Mouse (Mus musculus): ENCODE data around the gene Zfp683. TPM values are rescaled to one million over a fixed set of nuclear protein-coding genes. Genes with fewer than 3 reads are reported as not detected.

Gene Zfp683
- polyA plus RNA-seq, 1 experiment from 2014 or later: not detected

- DNase-seq (no peak), ATAC-seq (no peak)
- no peak for TF ChIP-seq CTCF (IDR thresholded peaks at IDR 0.05; ENCODE audit: low read depth)
- no peak for TF ChIP-seq EP300 (IDR thresholded peaks at IDR 0.05; ENCODE audit: low read depth)
- no peak overlapping the region for H3K27ac ChIP-seq (ENCODE audit: low read depth)
- H3K9ac ChIP-seq (replicated peaks): no peak overlapping the region
- H3K4me2 ChIP-seq (ENCODE audit: low read depth, low read length): no peak overlapping the region
- H3K4me1 ChIP-seq (ENCODE audit: insufficient read depth): no peaks in the 10 kb centered on the region
- H3K4me3 ChIP-seq (ENCODE audit: low read depth, low read length): no peak overlapping the region
- no peaks in the 10 kb centered on the region for H3K9me3 ChIP-seq (ENCODE audit: low read length)
- H3K27me3 ChIP-seq (ENCODE audit: insufficient read depth, low read length): no peaks in the 10 kb centered on the region
- 30% methylated on average over 2 of the region's 2 CpGs for WGBS (ENCODE audit: insufficient replicate concordance)
- H3K36me3 ChIP-seq (replicated peaks; ENCODE audit: insufficient read depth, low read length): no peaks in the 10 kb centered on the region
Observed at GRCm38 (mm10) chr4:134043041-134043440, 10.6 kb upstream of the Zfp683 start.

- no peak overlapping the region for H3K9ac ChIP-seq (replicated peaks)
- H3K27ac ChIP-seq (ENCODE audit: low read depth): no peak overlapping the region
- DNase-seq (no peak), ATAC-seq (no peak)
- TF ChIP-seq CTCF (IDR thresholded peaks at IDR 0.05; ENCODE audit: low read depth): no peak
- TF ChIP-seq EP300 (IDR thresholded peaks at IDR 0.05; ENCODE audit: low read depth): no peak
- H3K27me3 ChIP-seq (ENCODE audit: insufficient read depth, low read length): no peaks in the 10 kb centered on the region
- no peaks in the 10 kb centered on the region for H3K9me3 ChIP-seq (ENCODE audit: low read length)
- H3K36me3 ChIP-seq (replicated peaks; ENCODE audit: insufficient read depth, low read length): no peaks in the 10 kb centered on the region
- WGBS (ENCODE audit: insufficient replicate concordance): 59% methylated on average over 5 of the region's 5 CpGs
- H3K4me3 ChIP-seq (ENCODE audit: low read depth, low read length): no peak overlapping the region
- H3K4me2 ChIP-seq (ENCODE audit: low read depth, low read length): no peak overlapping the region
- peaks cover 4% of the 10 kb centered on the region; the same call in 1 of the 2 replicates for H3K4me1 ChIP-seq (ENCODE audit: insufficient read depth)
Observed at GRCm38 (mm10) chr4:134047648-134048047, 6.0 kb upstream of the Zfp683 start.

GRCm38 (mm10) chr4:134051912-134052311 is 1.7 kb upstream of the Zfp683 start:
- Histone ChIP-seq H3K9ac (replicated peaks) (no peak overlapping the region), H3K4me2 (ENCODE audit: low read depth, low read length) (no peak overlapping the region), H3K4me3 (ENCODE audit: low read depth, low read length) (no peak overlapping the region), H3K36me3 (replicated peaks; ENCODE audit: insufficient read depth, low read length) (no peaks in the 10 kb centered on the region), H3K9me3 (ENCODE audit: low read length) (no peaks in the 10 kb centered on the region), H3K4me1 (ENCODE audit: insufficient read depth) (peaks cover 4% of the 10 kb centered on the region; the same call in 1 of the 2 replicates), H3K27ac (ENCODE audit: low read depth) (no peak overlapping the region), H3K27me3 (ENCODE audit: insufficient read depth, low read length) (no peaks in the 10 kb centered on the region)
- DNase-seq (no peak), ATAC-seq (no peak)
- no peak for TF ChIP-seq EP300 (IDR thresholded peaks at IDR 0.05; ENCODE audit: low read depth)
- TF ChIP-seq CTCF (IDR thresholded peaks at IDR 0.05; ENCODE audit: low read depth): no peak
- WGBS (ENCODE audit: insufficient replicate concordance): 62% methylated on average over 5 of the region's 5 CpGs

DNA sequence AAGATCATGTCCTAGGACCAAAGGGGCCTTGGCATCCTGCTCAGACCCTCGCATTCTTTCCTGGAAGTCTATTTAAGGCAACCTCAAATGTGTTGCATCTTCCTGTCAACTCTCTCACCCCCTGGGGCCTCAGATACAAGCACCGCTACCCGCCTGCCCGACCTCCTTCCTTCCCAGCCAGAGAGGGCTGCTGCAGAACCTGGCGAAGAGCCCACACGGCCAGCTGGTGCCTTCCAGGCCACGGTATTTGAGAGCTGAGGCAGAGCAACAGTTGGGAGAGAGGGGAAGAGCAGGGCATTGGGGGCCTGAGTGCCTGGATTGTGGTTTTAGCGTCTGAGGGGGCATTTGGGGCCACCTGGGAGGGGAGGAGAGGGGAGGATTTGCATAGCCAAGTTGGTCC is 1.1 kb upstream of the Zfp683 start:
- DNase-seq (no peak), ATAC-seq (no peak)
- no peak overlapping the region for H3K4me2 ChIP-seq (ENCODE audit: low read depth, low read length)
- 25% methylated on average over 8 of the region's 8 CpGs for WGBS (ENCODE audit: insufficient replicate concordance)
- no peaks in the 10 kb centered on the region for H3K36me3 ChIP-seq (replicated peaks; ENCODE audit: insufficient read depth, low read length)
- no peak overlapping the region for H3K27ac ChIP-seq (ENCODE audit: low read depth)
- no peak overlapping the region for H3K4me3 ChIP-seq (ENCODE audit: low read depth, low read length)
- no peak overlapping the region; the same call in 1 of the 2 replicates for H3K9ac ChIP-seq (replicated peaks)
- no peaks in the 10 kb centered on the region for H3K27me3 ChIP-seq (ENCODE audit: insufficient read depth, low read length)
- TF ChIP-seq EP300 (IDR thresholded peaks at IDR 0.05; ENCODE audit: low read depth): no peak
- no peak for TF ChIP-seq CTCF (IDR thresholded peaks at IDR 0.05; ENCODE audit: low read depth)
- no peaks in the 10 kb centered on the region for H3K9me3 ChIP-seq (ENCODE audit: low read length)
- peaks cover 4% of the 10 kb centered on the region; the same call in 1 of the 2 replicates for H3K4me1 ChIP-seq (ENCODE audit: insufficient read depth)

DNA sequence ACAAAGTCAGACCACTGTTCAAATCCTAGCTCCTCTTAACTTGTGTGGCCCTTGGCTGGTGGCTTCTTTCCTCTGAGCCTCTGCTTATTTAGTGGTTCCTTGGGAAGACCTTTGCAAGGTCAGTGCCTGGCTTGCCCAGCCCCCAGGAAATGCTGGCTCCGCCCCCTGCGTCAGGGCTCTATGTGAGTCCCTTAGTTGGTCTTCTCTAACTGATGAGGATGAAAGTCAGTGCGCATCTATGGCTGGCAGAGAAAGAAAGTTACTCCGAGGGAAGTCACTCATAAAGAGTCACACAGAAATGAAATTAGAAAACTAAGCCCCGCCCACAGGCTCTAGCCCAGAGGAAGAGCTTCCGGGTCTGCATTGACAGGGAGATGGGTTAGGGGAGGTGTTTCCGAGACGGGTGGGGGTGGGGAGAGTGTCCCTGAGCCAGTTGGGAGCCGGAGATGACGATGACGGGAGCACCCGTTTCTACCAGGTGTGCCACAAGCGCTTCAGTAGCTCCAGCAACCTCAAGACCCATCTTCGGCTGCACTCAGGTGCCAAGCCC is 4.6 kb downstream of the Zfp683 start:
- Histone ChIP-seq H3K4me1 (ENCODE audit: insufficient read depth) (peaks cover 12% of the 10 kb centered on the region), H3K4me2 (ENCODE audit: low read depth, low read length) (peak overlapping the region; percentile 41), H3K27ac (ENCODE audit: low read depth) (no peak overlapping the region), H3K9ac (replicated peaks) (no peak overlapping the region), H3K4me3 (ENCODE audit: low read depth, low read length) (no peak overlapping the region), H3K27me3 (ENCODE audit: insufficient read depth, low read length) (no peaks in the 10 kb centered on the region), H3K36me3 (replicated peaks; ENCODE audit: insufficient read depth, low read length) (no peaks in the 10 kb centered on the region), H3K9me3 (ENCODE audit: low read length) (no peaks in the 10 kb centered on the region)
- no peak for ATAC-seq
- TF ChIP-seq EP300 (IDR thresholded peaks at IDR 0.05; ENCODE audit: low read depth): no peak
- no peak for TF ChIP-seq CTCF (IDR thresholded peaks at IDR 0.05; ENCODE audit: low read depth)
- DNase-seq: no peak
- 21% methylated on average over 14 of the region's 14 CpGs for WGBS (ENCODE audit: insufficient replicate concordance)

DNA sequence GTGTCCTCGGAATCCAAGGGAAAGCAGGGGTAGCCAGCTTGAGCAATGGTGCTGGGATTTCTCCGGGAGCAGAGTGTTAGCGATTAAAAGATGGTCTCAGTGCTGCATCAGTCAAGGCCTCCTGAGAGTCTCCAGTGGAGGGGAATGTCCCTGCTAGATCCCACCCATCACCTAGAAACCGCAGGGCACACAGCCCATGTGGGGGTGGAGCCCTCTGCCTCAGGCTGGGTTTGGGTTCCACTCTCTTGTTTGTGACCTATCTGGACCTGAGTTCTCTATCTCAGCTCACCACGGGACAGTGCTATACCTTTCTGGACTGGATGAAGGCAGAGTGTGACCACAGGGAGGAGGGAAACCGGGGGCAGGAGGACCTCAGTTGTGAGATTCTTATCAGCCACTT is 5.3 kb downstream of the Zfp683 start:
- Histone ChIP-seq H3K27ac (ENCODE audit: low read depth) (no peak overlapping the region), H3K4me3 (ENCODE audit: low read depth, low read length) (no peak overlapping the region), H3K9ac (replicated peaks) (no peak overlapping the region), H3K4me1 (ENCODE audit: insufficient read depth) (peaks cover 12% of the 10 kb centered on the region), H3K27me3 (ENCODE audit: insufficient read depth, low read length) (no peaks in the 10 kb centered on the region), H3K9me3 (ENCODE audit: low read length) (no peaks in the 10 kb centered on the region), H3K4me2 (ENCODE audit: low read depth, low read length) (no peak overlapping the region), H3K36me3 (replicated peaks; ENCODE audit: insufficient read depth, low read length) (no peaks in the 10 kb centered on the region)
- 64% methylated on average over 6 of the region's 6 CpGs for WGBS (ENCODE audit: insufficient replicate concordance)
- TF ChIP-seq CTCF (IDR thresholded peaks at IDR 0.05; ENCODE audit: low read depth) (no peak), EP300 (IDR thresholded peaks at IDR 0.05; ENCODE audit: low read depth) (no peak)
- ATAC-seq: no peak
- no peak for DNase-seq

Measured in liver, postnatal 0 days (tissue).